Mouse (Mus musculus) thymus, postnatal 0 days (tissue): ENCODE measurements at regions not wholly inside any gene's neighbourhood (a gene's known extent, or its start where the extent isn't known, plus 50 kb on each side); places are given as distances from the start of the nearest gene placed in this dataset.
"Not testable (repeated sequence)": the region's sequence is repeated elsewhere in the genome, so short reads cannot be mapped to it uniquely, and the experiment has no call there.

ENCODE experiments used
- DNase-seq: peaks from one replicate; pipeline ENCODE4 v3.0.0-alpha.2; 2015; ENCODE audit warnings: low spot score

DNA sequence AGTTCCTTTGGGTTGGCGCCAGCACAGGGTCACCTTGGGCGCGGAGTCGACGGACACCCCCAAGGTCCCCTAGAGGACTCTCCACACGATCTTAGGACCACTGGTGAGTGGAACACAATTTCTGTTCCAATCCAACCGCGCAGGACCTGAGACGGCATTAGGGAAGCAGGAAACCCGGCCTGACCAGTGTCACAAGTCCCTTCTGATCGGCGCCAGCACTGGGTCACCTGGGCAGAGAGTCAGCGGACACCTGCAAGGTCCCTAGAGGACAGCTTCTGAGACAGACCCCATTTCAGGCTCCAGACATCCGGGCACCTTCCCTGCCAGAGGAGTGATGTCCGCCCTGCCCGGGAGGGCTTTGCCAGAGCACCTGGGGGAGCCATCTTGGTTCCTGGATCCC lies 74.2 kb upstream of the Cdh13 start:
- not testable (repeated sequence) for DNase-seq

DNA sequence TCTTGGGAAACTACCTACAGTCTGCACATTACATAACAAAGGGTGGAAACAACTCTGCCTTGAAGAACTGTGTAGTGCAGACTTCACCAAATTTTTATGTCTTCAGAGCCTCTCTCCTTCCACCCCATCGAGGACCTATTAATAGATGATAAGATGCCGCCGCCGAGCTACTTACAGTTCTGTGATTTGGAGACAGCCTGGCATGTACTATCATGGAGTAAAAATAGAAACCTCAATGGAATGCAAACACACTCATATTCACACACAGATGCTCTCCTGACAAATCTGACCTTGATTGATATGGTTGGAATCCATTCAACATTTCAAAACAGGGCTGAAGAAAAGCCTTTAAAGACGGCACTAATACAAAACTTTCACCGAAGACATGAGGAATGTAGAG lies 92.7 kb upstream of the Cdh13 start:
- DNase-seq, result no peak

DNA sequence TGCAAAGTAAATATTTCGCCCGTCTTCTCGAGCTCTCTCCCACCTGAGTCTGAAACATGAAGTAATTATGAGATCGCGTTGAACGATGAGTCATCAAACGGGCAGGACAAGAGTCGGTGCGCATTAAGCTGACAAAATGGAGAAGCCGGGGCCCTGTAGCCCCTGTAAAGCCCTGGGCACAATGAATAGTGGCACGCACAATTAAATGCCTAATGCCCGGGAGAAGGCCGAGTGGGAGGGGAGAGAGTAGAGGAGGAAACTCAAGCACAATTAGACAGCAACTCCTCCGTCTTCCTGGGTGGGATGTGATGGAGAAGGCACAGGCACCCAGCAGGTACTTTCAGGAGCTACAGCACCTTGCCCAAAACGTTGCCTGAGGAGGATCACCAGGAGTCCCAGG lies 94.3 kb upstream of the Cdh13 start:
- DNase-seq, result no peak

DNA sequence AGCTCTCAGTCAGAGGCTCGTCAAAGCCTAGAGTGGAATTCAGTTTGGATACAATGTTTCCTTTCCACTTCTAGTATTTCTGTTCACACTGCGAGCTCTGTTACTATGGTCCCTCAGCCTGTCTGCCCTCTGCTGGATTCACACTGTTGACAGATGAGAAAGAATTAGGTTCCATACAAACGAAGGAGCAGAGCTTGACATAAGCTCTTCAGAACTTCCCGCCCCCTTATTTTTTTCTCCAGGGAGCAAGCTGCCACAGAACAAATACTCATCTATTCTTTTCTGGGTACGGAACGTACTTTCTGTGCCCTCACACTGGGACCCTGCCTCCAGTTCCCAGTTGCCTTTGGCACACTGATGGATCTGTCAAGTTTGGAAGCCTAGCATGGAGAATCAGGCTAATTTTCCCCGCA lies 114.5 kb upstream of the Cdh13 start:
- DNase-seq, result no peak

DNA sequence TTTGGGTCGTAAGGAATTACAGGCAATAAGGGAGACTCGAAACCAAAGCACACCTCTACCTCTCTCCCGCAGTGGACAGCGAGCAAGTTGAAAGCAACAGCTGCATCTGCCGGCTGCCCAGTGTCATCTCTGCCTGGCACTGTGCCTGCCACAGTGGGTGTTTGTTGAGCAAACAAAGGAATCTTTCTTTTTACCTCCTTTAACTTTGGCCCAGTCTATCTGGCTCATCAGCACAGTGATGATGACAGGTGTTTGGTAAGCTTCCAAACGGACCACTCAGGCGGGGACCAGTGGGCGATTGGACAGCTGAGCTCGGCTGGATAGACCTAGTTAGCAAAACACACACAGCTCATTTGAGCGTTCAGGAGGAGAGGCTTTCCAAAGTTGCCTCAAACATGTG lies 121.4 kb upstream of the Cdh13 start:
- DNase-seq, result no peak

DNA sequence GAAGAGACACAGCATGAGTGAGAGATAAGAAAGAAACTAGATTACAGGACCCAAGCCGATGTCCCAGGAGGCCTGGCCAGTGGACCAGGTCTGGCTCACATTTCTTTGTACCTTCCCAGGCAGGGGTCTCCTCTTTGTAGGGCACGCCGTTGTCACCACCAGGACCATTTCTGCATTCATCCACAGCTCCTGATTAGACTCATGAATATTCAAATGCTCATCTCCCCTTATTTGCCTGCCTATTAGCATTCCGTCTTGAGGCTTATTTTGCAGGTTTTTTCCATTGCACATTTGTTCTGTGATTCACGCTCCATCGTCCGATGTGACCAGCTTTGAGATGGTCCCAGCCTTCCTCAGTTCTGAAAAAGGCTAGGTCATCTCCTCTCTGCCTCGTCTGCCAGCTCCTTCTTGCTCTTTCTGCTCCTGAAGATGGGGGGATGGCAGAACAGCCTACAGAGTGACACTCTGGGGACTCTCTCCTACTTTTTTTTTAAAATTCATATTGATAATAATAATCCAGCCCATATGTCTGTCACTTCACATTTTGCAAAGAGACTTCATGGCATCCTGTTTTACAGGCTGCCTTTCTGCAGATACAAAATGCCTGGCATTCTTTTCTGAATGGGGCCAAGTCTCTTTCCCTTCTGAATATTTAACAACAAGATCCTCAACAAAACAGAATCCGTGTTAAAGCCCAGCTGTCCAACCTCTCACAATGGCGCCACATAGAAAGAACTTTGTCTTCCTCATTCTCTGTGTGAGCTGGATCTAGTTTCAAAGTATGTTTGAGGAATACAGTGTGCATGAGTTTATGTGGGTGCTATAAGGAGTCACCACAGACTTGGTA lies 136.0 kb upstream of the Cdh13 start:
- no peak for DNase-seq

DNA sequence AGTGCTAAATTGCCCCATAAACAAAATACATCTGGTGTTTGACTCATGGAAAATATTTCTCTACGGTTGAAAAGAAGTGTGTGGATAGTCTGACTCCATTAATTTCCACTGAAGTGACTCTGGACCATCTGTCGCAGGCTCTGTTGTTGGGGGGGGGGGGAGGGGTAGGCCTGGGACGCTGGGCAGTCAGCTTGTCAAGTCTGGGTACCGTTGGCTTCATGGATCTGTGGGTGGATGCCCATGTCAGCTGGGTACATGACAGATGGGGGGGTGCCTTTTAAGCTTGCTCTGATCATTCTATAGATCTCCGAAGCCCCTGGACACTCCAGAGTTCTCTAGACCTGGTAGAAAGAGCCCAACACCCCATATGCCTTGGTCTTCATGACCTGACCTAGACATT lies 139.0 kb upstream of the Cdh13 start:
- no peak for DNase-seq

DNA sequence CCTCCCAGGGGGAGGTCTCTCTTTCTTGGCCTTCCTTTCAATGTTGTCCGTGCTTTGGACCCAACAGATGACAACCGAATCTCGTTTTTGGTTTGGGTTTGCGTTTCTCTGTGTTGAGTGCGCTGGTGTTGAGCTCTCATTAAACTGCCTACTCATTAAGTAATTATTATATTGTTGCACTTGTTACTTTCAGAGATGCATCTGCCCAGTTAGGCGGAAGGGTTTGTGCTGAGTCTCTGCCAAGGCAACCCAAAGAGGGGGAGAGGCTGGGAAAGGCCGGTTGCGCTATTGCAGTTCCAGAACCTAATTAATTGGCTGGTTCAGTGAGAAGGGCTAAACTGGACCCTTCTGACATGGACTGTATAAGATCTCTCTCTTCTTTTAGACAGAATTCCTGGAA lies 141.2 kb upstream of the Cdh13 start:
- no peak for DNase-seq

DNA sequence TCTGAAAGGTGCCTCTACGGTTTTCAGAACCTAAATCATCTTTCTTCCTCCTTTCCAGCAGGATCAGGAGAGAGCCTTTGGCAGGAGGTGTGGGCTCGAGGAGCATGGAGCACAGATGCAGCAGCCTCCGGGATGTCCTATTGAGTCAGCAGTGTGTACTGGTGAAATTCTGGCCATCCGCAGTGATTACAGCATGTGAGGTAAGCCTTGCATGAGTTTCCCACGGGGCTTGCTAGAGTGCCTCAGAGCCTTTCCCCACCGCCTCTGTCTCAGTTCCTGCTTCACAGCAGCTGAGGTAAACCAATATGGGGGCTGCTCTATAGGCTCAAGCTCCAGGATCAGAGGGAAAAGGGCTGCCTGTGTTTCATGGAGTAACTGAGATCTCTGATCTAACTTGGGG lies 143.6 kb upstream of the Cdh13 start:
- DNase-seq, result no peak

DNA sequence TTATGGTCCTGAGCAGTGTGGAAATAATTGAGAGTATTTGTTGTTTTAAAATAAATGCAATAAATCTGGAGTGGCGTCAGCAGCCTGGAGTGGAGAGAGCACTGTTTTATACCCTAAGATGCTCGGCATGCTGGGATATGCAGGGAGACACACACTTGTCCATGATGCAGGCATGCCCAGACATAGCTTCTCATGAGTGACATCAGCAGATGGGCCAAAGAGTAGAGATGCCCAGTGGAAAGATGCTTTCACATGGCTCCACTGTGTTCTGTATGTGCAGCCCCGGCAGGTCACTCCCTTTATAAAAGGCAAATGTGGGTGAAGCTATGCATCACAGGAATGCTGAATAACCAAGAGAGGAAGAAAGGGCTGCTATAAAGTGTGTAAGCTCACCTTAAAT lies 145.7 kb upstream of the Cdh13 start:
- no peak for DNase-seq

DNA sequence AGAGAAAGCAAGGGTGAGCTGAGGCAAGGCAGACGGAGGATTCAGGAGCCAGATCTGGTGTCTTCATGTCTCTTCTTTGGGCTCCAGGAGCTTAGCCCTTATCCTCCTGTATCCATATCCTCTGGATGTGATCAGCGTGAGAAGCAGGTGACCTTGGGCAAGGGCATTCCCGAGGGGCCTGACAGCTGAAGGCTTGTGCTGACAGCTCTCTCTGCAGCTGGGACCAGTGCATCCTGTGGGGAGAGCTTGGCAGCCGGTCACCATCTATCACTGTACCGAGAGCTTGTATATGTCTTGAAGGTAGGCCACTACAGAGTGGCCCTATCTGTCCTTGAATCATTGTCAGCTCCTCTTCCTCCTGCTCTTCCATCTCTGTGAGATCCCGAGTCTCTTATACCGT lies 158.5 kb upstream of the Cdh13 start:
- DNase-seq, result no peak

DNA sequence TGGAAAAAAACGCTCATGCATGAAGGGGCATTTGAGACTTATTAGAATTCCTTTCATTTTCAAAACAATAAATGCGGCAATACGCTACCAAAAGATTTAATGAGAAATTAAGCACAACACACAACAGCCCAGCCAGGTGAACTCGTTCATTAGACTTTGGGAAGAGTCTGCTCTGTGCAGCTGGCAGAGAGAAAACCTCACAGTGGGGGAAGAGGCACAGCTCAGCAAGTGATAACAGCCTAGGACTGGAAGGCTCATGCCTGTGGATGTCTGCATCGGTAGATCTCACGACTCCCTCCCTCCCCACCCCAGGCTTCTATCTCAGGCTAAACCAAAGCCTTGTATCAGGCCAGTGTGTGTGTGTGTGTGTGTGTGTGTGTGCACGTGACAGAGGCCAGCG lies 169.3 kb upstream of the Cdh13 start:
- DNase-seq, result no peak

DNA sequence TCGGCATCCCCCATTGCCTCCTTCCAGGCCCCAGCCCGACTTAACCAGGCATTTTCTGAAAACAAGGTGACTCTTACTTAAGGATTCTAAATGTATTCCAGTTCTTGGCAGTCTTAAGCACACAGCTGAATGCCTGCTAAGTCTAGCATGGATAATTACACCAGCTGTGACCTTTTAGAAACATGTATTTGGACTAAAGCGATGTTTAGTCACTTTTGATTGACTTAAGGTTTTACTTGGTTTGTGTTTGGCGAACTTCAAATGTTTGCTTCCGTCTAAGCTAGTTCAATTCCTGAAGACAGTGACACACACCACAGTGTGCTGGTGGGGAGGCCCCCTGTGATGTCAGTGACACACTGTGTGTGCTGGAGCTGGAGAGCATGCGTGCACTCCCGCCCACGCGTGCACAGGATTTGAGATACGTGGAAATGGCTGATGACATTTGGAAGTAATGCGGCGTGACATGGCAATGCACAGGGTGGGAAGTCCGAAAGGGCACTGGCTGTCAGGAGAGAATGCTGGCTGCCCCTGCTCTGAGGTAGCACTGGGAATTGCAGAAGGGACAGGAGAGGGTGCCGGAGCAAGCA lies 179.0 kb upstream of the Cdh13 start:
- no peak for DNase-seq

DNA sequence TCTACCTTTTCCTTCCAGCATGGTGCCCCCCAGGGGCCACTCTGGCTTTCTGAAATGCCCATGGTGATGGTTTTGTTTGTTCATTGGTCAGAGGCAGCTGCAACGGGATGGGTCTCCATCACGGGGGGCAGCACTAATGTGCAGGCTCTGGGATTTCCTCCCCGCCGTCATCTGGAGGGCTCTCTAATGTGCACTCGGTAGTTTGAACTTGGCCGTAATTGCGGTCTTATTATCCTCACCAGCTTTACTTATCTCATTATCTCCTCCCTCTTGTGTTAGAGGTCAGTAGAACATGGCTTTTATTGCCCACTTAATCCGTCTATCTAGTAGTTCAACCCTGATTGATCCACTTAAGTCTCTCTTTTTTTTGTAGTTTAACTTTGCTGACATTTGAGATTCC lies 182.2 kb upstream of the Cdh13 start:
- DNase-seq, result no peak

DNA sequence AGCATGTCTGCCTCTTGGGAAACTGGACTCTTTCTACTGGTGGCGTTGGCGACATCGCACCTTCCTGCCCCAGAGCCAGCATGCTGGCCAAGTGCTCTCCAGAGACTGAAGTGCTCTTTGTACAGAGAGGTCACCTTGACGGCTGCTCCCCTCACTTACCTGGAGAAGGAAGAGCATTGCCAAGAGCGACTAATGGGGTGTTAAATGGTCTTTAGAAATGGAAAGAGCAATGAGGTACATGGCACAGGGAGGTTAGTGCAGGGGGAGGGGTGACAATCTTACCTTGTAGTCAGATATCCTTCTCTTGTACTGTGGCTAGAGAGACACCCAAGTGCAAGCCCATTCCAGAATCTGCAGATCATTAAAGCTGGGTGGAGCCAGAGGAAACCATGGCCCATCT lies 220.8 kb upstream of the Cdh13 start:
- no peak for DNase-seq

DNA sequence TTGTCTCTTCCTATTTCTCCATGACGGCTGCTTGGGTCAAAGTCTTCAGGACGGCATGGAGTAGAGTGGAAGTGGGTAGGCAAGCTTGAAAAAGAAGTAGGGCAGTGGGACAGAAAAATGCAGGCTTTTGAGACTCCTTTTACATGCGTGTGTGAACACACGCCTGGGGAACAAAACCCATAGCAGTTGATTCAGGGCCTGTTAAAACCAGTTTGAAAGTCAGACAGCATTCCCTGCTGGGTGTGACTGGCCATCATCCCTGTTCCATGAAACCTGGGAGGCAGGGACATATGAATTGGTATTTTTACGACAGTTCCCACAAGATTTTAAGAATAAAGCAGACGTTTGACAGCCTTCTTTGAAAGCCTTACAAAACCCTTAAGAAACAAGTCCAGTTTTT lies 226.8 kb upstream of the Cdh13 start:
- DNase-seq, result no peak

DNA sequence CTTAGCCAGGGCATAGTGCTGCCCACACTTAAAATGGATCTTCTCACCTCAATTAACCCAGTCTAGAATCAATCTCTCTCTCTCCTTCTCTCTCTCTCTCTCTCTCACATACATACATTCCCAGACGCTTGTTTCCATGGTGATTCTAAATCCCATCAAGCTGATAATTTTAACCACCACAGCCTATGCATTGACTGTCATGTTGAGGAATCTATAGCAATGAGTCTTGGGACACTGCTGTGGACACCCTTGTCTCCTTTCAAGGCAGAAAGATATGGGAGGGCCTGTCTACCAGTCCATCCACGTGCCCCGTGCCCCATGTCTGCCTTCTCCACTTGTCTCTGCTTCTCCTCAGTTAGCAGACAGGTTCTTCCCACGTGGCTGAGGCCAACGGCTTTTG lies 228.0 kb upstream of the Cdh13 start:
- DNase-seq, result no peak

DNA sequence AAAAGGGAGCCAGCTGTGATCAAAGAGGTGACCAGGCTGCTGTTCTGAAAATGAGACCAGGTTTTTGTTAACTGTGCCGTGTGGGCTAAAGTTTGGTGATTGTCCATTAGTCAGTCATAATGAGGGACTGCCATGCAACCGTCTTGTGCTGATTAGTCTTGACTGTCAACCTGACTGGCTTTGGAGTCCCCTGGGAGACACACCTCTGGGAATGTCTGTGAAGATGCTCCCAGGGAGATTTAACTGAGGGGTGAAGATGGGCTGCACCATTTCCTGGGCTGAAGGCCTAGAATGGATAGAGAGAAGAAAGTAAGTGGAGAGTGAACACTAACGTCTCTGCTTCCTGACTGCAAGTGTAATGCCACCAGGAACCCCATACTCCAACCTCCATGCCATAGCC lies 233.1 kb upstream of the Cdh13 start:
- DNase-seq, result no peak

DNA sequence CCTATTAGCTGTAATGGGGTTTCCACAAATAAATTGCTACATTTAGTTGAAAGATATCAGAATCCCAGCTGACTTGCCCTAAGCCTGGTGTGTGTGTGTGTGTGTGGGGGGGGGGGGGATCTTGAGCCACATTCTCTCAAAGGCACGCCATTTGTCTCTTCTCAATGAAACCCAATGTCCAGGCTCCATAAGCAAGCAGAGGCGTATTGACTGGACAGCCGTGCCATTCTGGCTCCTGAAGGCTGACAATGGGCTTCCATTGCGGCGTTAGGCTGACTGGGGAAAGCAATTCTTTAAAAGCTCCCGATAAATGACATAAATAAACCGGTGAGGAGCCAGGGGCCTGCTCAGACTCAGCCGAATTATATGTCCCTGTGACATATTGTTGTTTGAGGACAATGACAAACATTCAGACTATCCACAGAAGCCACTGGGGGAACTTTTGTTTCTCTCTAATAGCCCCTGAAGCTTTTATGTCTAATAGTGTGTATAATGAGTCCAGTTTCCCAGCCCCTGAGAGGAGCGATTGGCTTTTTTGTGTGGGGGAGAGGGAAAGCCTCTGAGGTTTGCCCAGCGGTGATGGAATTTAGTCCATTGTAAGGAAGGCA lies 240.6 kb upstream of the Mphosph6 start:
- no peak for DNase-seq

DNA sequence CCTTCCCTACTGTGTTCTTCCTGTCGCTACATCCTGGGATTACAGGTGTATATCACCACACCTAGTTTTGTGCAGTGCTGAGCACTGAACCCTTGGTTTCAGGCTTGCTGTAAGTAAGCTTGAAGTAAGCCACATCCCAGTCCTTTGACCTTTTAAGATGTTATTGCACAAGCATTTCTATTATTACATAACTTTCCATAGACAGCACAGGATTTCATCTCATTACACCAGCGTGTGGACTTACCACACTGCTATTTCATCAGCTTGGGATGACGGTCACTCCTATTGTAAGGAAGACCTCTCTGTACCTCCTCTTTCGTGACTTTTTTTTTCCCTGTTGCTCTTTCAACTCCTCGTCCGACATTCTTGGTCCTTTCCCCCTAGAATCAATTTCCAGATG lies 239.5 kb upstream of the Mphosph6 start:
- DNase-seq, result no peak

DNA sequence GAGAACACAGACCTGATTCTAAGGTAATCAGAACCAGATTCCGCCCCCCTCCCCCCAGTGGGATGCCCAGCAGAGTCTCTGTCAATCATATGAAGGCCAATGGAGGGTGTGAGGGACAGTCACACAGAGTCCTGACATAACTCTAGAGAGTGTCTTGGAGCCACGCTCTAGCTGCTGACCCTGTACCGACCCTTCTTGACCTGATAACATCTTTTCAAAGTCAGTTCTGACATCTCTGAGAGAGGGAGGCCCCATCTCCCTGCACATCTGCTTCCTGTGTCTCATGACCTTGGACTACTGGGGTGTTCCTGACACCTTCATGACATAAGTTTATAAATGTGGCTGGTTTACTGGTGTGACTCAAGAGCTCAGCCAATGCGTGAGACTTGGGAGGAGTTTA lies 236.1 kb upstream of the Mphosph6 start:
- no peak for DNase-seq

DNA sequence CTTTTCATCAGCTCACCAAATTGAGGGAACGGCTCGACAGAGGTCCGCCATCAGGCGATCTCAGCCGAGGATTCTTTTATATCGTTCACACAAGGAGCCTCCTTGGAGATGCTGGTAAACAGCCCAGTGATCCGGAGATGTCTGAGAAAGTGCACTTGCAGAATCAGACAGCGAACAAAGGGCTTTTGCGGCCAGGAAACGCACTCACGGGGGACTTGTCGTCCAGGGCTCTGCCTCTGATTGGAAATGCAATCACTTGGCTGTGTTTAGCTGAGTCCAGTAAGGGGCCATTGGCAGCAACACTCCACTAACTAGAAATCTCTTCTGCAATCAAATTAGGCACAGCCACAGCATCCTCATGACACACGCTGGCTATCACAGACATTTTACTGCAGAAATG lies 232.3 kb upstream of the Mphosph6 start:
- no peak for DNase-seq

DNA sequence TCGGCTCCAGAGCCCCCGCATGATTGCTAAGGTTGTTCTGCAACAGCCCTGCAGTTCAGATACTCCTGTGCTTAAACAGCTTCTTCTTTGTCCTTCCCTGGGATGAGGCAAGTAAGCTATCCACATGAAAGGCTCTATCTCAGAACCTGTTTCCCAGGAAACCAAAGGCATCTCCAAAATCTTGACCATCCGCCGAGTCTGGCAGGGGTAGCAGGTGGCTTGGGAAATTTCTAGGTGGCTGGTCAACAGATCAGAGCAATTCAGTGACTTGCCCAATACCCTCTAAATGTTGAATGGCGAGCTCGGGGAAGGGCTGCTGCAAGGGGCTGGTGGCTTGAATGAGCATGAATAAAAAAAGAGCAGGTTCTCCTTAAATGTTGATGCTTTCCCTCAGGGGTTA lies 229.7 kb upstream of the Mphosph6 start:
- DNase-seq, result no peak
